Comparison of ENCODE assay signal across 31 mouse cellular contexts in the genomic region with DNA sequence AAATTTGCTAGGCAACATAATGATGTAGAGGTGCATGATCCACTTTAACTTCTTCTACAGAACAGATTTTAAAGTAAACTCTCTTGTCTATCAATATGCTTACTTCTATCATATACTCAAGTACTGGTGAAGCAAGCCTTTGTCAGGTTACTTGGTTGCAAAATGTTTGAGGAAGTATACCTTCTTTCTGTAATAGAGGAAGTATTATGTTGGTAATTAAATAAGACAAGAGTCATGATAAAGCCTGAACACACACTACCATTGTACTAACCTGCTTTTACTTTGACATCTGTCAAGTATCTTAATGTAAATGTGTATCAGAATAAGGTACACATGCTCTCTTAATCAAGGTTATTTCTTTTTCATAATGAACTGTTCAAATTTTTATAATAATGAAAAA.
"Had no signal": no experiment of that assay in that cellular context is flagged by ENCODE, and none has a peak within 500 bp of the region (broad histone marks: within the 10 kb centered on the region; RNA-seq: fewer than 3 reads in every experiment).

No protein-coding gene starts in this region.

- H3K9me3 ChIP-seq: limb, embryonic 10.5 days; limb, embryonic 12.5 days; limb, embryonic 13.5 days; limb, embryonic 15.5 days; liver, embryonic 12.5 days; liver, embryonic 13.5 days; liver, embryonic 15.5 days; lung, embryonic 15.5 days; midbrain, embryonic 10.5 days; midbrain, embryonic 12.5 days; midbrain, embryonic 13.5 days; midbrain, embryonic 15.5 days had no signal

- H3K36me3 ChIP-seq: limb, embryonic 10.5 days; limb, embryonic 12.5 days; limb, embryonic 13.5 days; limb, embryonic 15.5 days; liver, embryonic 12.5 days; liver, embryonic 13.5 days; liver, embryonic 15.5 days; lung, embryonic 15.5 days; midbrain, embryonic 10.5 days; midbrain, embryonic 12.5 days; midbrain, embryonic 13.5 days; midbrain, embryonic 15.5 days had no signal

- H3K4me1 ChIP-seq: limb, embryonic 10.5 days; limb, embryonic 12.5 days; limb, embryonic 13.5 days; limb, embryonic 15.5 days; liver, embryonic 12.5 days; liver, embryonic 13.5 days; liver, embryonic 15.5 days; lung, embryonic 15.5 days; megakaryocyte, embryonic 14.5 days; midbrain, embryonic 10.5 days; midbrain, embryonic 12.5 days; midbrain, embryonic 13.5 days; midbrain, embryonic 15.5 days had no signal

- H3K27me3 ChIP-seq: limb, embryonic 12.5 days; limb, embryonic 13.5 days; limb, embryonic 15.5 days; liver, embryonic 12.5 days; liver, embryonic 13.5 days; liver, embryonic 15.5 days; lung, embryonic 15.5 days; megakaryocyte, embryonic 14.5 days; midbrain, embryonic 12.5 days; midbrain, embryonic 13.5 days; midbrain, embryonic 15.5 days had no signal

- H3K9ac ChIP-seq: limb, embryonic 12.5 days; limb, embryonic 13.5 days; limb, embryonic 15.5 days; liver, embryonic 12.5 days; liver, embryonic 13.5 days; liver, embryonic 14.5 days; liver, embryonic 15.5 days; liver, postnatal 0 days; lung, embryonic 14.5 days; lung, embryonic 15.5 days; midbrain, embryonic 12.5 days; midbrain, embryonic 13.5 days; midbrain, embryonic 15.5 days had no signal

- DNase-seq: left cerebral cortex, postnatal 4 days; liver; liver, embryonic 13.5 days; liver, postnatal 0 days; lung, adult 18-20 months; lung, adult 2 months; lung, embryonic 14.5 days; lung, postnatal 10 days; lung, postnatal 14 days; lung, postnatal 36 days; lung, postnatal 4 days; midbrain, embryonic 14.5 days had no signal

- H3K4me2 ChIP-seq: limb, embryonic 12.5 days; limb, embryonic 13.5 days; limb, embryonic 15.5 days; liver, embryonic 11.5 days; liver, embryonic 12.5 days; liver, embryonic 13.5 days; liver, embryonic 15.5 days; lung, embryonic 14.5 days; lung, embryonic 15.5 days; midbrain, embryonic 11.5 days; midbrain, embryonic 12.5 days; midbrain, embryonic 13.5 days; midbrain, embryonic 15.5 days had no signal

- H3K4me3 ChIP-seq: limb, embryonic 10.5 days; limb, embryonic 12.5 days; limb, embryonic 13.5 days; limb, embryonic 15.5 days; liver, embryonic 12.5 days; liver, embryonic 13.5 days; liver, embryonic 15.5 days; lung, embryonic 15.5 days; megakaryocyte, embryonic 14.5 days; midbrain, embryonic 10.5 days; midbrain, embryonic 12.5 days; midbrain, embryonic 13.5 days; midbrain, embryonic 15.5 days; myocyte had no signal

- H3K27ac ChIP-seq: limb, embryonic 10.5 days; limb, embryonic 12.5 days; limb, embryonic 13.5 days; limb, embryonic 15.5 days; liver, embryonic 12.5 days; liver, embryonic 13.5 days; liver, embryonic 14.5 days; liver, embryonic 15.5 days; lung, embryonic 15.5 days; macrophage; midbrain, embryonic 10.5 days; midbrain, embryonic 12.5 days; midbrain, embryonic 13.5 days; midbrain, embryonic 15.5 days had no signal

- ATAC-seq: liver, embryonic 12.5 days; liver, postnatal 0 days; lung, postnatal 0 days; midbrain, embryonic 13.5 days; midbrain, embryonic 15.5 days; midbrain, embryonic 16.5 days had no signal
